Mouse (Mus musculus): ENCODE results near the gene Bsdc1. TPM values are rescaled to one million over a fixed set of nuclear protein-coding genes. Genes with fewer than 3 reads are reported as not detected.
A peak's percentile ranks its signal among the peaks of the same experiment; 100 is the strongest.

Gene Bsdc1
- 24.6 and 28.9 TPM in 2 replicates for polyA plus RNA-seq (2012; rRNA removed)
- polyA plus RNA-seq (2014; fragmentation: Nextera tagmentation; extraction: Ambion mirVana), result 27.6 and 29.9 TPM in 2 replicates

DNA sequence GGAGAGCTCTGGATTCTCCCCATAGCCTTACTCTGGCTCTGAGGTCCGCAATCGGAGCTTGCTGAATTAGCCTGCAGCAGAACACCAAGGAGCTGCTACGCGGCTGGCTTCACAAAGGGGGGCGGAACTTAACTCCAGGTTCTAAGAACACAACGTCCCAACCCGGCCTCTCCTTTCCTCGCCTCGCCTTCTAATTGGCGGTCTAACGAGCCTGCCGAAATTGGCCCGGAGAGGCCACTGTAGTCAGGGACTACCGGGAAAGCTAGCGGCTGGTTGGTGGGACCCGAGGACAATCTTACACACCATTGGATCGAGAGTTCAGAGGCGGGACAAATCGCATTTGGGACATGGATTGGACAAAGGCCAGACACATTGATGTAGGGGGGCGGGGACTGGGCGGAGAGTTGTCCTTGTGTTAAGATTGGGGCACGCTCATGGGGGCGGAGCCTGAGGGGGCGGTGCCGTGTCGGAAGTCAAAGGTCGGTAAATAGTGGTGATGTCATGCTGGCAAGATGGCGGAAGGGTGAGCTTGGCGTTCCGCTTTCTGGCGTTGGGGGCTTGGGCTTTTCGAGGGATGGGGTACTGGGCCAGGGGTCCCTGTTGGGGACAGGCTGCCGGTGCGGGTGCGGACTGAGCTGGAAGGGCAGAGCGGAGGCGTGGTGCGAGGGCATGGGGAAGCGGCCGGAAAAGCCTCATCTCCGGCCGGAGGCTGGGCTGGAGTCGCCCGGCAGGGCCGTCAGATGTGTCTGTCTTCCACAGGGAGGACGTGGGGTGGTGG is at the start of gene Bsdc1:
Gene Bsdc1 (plus strand): TSS at position 399 of the 778 bp plus-strand sequence.
- Histone ChIP-seq H3K36me3 (ENCODE audit: control insufficient read depth, insufficient read depth, low read length) (peaks cover 28% of the 10 kb centered on the region), H3K9ac (ENCODE audit: low read depth, low read length, severe bottlenecking) (peak within 1 kb of the TSS; percentile 82), H3K9me3 (ENCODE audit: control insufficient read depth, low read length) (no peaks in the 10 kb centered on the region), H3K27me3 (ENCODE audit: control insufficient read depth, insufficient read depth, low read length) (no peaks in the 10 kb centered on the region), H3K4me2 (replicated peaks; ENCODE audit: low read depth, low read length, severe bottlenecking) (peak within 1 kb of the TSS; percentile 78), H3K27ac (replicated peaks; ENCODE audit: low read depth, low read length) (peak within 1 kb of the TSS; percentile 85), H3K4me1 (ENCODE audit: control insufficient read depth, insufficient read depth, low read length) (peaks cover 8% of the 10 kb centered on the region), H3K4me3 (replicated peaks; ENCODE audit: low read length) (peak within 1 kb of the TSS; percentile 98)
- DNase-seq (ENCODE audit: low spot score) (peak; percentile 100), ATAC-seq (ENCODE audit: low FRiP score, low read depth) (peak; percentile 99)
- TF ChIP-seq POLR2A (IDR thresholded peaks at IDR 0.05; ENCODE audit: borderline replicate concordance, extremely low read depth, insufficient read depth, insufficient read length), result peak; percentile 92; the same call in 1 of the 2 replicates
- WGBS, result under 1% methylated on average over 38 of the region's 46 CpGs

DNA sequence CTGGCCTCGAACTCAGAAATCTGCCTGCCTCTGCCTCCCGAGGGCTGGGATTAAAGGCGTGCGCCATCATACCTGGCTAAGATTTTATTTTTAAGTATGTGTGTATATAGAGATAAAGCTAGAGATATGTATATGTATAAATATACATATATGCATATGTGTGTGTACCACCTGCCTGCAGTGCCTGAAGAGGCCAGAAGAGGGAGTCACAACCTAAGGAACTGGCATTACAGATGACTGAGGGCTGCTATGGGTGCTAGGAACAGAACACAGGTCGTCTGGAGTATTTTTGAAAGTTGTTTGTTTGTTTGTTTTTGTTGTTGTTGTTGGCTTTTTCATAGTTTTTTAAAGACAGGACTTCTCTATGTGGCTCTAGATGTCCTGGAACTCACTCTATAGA is 45.5 kb upstream of the Bsdc1 start:
- no peaks in the 10 kb centered on the region for H3K27me3 ChIP-seq (ENCODE audit: control insufficient read depth, insufficient read depth, low read length)
- 92% methylated on average over 5 of the region's 5 CpGs for WGBS
- no peaks in the 10 kb centered on the region for H3K4me1 ChIP-seq (ENCODE audit: control insufficient read depth, insufficient read depth, low read length)
- no peaks in the 10 kb centered on the region for H3K9me3 ChIP-seq (ENCODE audit: control insufficient read depth, low read length)
- H3K4me3 ChIP-seq (replicated peaks; ENCODE audit: low read length), result no peak overlapping the region
- H3K27ac ChIP-seq (replicated peaks; ENCODE audit: low read depth, low read length), result no peak overlapping the region
- no peak for DNase-seq (ENCODE audit: low spot score)
- H3K9ac ChIP-seq (ENCODE audit: low read depth, low read length, severe bottlenecking), result no peak overlapping the region
- TF ChIP-seq POLR2A (IDR thresholded peaks at IDR 0.05; ENCODE audit: borderline replicate concordance, extremely low read depth, insufficient read depth, insufficient read length), result no peak
- no peak for ATAC-seq (ENCODE audit: low FRiP score, low read depth)
- no peaks in the 10 kb centered on the region for H3K36me3 ChIP-seq (ENCODE audit: control insufficient read depth, insufficient read depth, low read length)
- H3K4me2 ChIP-seq (replicated peaks; ENCODE audit: low read depth, low read length, severe bottlenecking), result no peak overlapping the region

DNA sequence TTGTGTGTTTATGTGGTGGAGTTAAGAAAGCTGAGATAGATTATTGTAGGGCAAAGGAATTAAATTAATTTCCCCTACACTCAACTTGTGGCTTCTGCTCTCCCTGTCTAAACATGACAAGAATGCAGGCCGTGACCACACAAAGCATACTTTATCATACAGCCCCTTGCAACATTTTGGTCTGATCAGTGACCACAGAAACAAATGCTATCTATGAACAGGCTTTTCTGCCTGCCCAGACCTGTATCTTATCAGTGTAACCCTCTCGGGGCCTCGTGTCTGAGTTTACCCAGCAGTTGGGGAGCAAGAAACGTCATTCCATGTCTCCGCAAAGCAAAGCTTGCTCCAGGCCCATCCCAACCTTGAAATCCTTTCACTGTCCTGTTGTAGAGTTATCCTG is 44.9 kb upstream of the Bsdc1 start:
- ATAC-seq (ENCODE audit: low FRiP score, low read depth) (no peak), DNase-seq (ENCODE audit: low spot score) (no peak)
- no peak overlapping the region for H3K27ac ChIP-seq (replicated peaks; ENCODE audit: low read depth, low read length)
- TF ChIP-seq POLR2A (IDR thresholded peaks at IDR 0.05; ENCODE audit: borderline replicate concordance, extremely low read depth, insufficient read depth, insufficient read length), result no peak
- no peak overlapping the region for H3K4me3 ChIP-seq (replicated peaks; ENCODE audit: low read length)
- no peaks in the 10 kb centered on the region for H3K9me3 ChIP-seq (ENCODE audit: control insufficient read depth, low read length)
- H3K4me2 ChIP-seq (replicated peaks; ENCODE audit: low read depth, low read length, severe bottlenecking), result no peak overlapping the region
- no peaks in the 10 kb centered on the region for H3K4me1 ChIP-seq (ENCODE audit: control insufficient read depth, insufficient read depth, low read length)
- H3K36me3 ChIP-seq (ENCODE audit: control insufficient read depth, insufficient read depth, low read length), result no peaks in the 10 kb centered on the region
- 73% methylated on average over 5 of the region's 5 CpGs for WGBS
- H3K27me3 ChIP-seq (ENCODE audit: control insufficient read depth, insufficient read depth, low read length), result no peaks in the 10 kb centered on the region
- H3K9ac ChIP-seq (ENCODE audit: low read depth, low read length, severe bottlenecking), result no peak overlapping the region

DNA sequence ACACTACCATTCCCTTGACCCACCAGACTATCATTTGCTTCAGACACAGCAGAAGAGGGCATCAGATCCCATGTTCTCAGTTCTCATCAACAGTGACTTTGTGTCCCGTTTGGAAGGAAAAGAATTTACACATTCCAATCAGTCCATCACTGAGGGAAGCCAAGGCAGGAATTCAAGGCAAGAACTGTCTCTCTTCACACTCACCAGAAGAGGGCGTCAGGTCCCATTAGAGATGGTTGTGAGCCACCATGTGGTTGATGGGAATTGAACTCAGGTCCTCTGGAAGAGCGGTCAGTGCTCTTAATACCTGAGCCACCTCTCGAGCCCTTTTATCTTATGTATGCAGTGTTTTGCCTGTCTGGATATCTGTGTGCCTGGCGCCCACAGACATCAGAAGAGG is 43.1 kb upstream of the Bsdc1 start:
- Histone ChIP-seq H3K9ac (ENCODE audit: low read depth, low read length, severe bottlenecking) (no peak overlapping the region), H3K4me3 (replicated peaks; ENCODE audit: low read length) (no peak overlapping the region), H3K9me3 (ENCODE audit: control insufficient read depth, low read length) (no peaks in the 10 kb centered on the region), H3K4me2 (replicated peaks; ENCODE audit: low read depth, low read length, severe bottlenecking) (no peak overlapping the region), H3K27ac (replicated peaks; ENCODE audit: low read depth, low read length) (no peak overlapping the region), H3K36me3 (ENCODE audit: control insufficient read depth, insufficient read depth, low read length) (no peaks in the 10 kb centered on the region), H3K27me3 (ENCODE audit: control insufficient read depth, insufficient read depth, low read length) (no peaks in the 10 kb centered on the region), H3K4me1 (ENCODE audit: control insufficient read depth, insufficient read depth, low read length) (no peaks in the 10 kb centered on the region)
- WGBS, result 69% methylated on average over 5 of the region's 5 CpGs
- TF ChIP-seq POLR2A (IDR thresholded peaks at IDR 0.05; ENCODE audit: borderline replicate concordance, extremely low read depth, insufficient read depth, insufficient read length), result no peak
- no peak for ATAC-seq (ENCODE audit: low FRiP score, low read depth)
- DNase-seq (ENCODE audit: low spot score), result no peak

DNA sequence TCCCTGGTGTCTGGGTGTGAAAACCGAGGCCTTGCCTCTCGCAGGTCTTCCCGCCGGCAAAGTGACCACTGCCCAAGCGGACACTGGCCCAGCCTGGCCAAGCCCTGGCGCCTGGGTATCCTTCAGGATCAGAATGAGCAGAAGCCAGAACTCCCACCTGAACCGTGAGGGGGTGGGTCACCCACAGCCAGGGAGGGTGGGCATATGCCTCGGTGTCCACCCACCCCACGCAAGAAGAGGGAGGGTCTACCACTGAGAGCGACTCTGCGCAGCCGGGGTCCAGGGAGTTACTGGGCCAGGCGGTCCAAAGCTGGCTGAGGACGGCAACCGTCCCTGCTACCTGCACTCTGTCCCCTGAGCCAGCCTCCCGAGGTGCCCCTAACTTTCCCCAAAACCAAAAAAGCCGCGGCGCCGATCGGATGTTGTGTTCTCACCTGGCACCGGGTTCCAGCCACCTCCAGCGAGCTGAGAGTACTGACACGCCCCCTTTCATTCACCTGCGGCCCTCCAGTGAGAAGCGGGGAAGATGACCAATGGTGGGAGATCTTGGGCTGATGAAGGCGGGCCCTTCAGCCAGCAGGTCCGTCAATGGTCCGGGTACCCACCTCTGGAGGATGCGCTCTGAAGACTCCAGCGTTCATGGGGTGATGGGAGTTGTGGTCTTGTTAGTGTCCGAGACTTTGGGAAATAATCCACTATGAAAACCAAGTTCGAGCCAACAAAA is 20.9 kb upstream of the Bsdc1 start, which contains the start of gene Zbtb8b:
Gene Zbtb8b (minus strand): TSS at position 514 of the 724 bp plus-strand sequence.
- peaks cover 4% of the 10 kb centered on the region; the same call in 1 of the 2 replicates for H3K4me1 ChIP-seq (ENCODE audit: control insufficient read depth, insufficient read depth, low read length)
- no peaks in the 10 kb centered on the region for H3K36me3 ChIP-seq (ENCODE audit: control insufficient read depth, insufficient read depth, low read length)
- ATAC-seq (ENCODE audit: low FRiP score, low read depth) (peak; percentile 81), DNase-seq (ENCODE audit: low spot score) (peak; percentile 67)
- no peak within 1 kb of the TSS for H3K27ac ChIP-seq (replicated peaks; ENCODE audit: low read depth, low read length)
- H3K27me3 ChIP-seq (ENCODE audit: control insufficient read depth, insufficient read depth, low read length), result peaks cover 39% of the 10 kb centered on the region
- peak within 1 kb of the TSS; percentile 61 for H3K4me2 ChIP-seq (replicated peaks; ENCODE audit: low read depth, low read length, severe bottlenecking)
- 2% methylated on average over 33 of the region's 33 CpGs for WGBS
- TF ChIP-seq POLR2A (IDR thresholded peaks at IDR 0.05; ENCODE audit: borderline replicate concordance, extremely low read depth, insufficient read depth, insufficient read length), result no peak
- H3K9me3 ChIP-seq (ENCODE audit: control insufficient read depth, low read length), result no peaks in the 10 kb centered on the region
- peak within 1 kb of the TSS; percentile 36; the same call in 1 of the 2 replicates for H3K9ac ChIP-seq (ENCODE audit: low read depth, low read length, severe bottlenecking)
- peak within 1 kb of the TSS; percentile 41 for H3K4me3 ChIP-seq (replicated peaks; ENCODE audit: low read length)
